Mouse (Mus musculus) CD4-positive, CD25-positive, alpha-beta regulatory T cell, adult 2 months (primary cell): ENCODE results near the gene Ttyh3.

ENCODE experiments used
- DNase-seq: peaks from one replicate; pipeline ENCODE4 v3.0.0-alpha.2; 2012; ENCODE audit warnings: low read depth, low spot score

The Ttyh3 gene

GRCm38 (mm10) chr5:140579771-140580170 lies 69.1 kb downstream of the Ttyh3 start:
- DNase-seq, result no peak

- no peak for DNase-seq
Observed at GRCm38 (mm10) chr5:140579221-140579620, 69.6 kb downstream of the Ttyh3 start.

DNA sequence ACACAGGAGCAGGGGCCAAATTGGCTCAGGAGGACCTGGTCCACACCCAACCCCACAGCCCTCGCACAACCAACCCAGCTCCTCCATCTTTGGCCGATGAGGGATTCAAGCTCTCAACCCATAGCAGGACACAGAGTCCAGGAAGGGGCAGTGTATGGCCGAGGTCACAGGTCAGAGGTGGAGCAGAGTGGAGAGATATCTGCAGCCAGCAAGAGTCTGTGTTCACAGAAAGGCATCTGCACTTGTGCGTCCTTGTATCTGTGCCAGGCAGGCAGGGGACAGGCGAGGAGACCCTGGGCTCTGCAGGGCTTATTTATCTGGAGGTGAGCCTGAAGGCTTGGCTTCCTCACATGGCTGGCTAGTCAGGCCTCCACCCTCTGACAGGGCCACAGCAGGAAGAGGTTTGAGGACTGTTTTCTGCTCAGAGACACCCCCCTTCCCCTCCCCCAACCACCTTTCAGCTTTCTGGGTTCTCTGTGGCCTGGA lies 73.4 kb downstream of the Ttyh3 start:
- peak; percentile 81 for DNase-seq

GRCm38 (mm10) chr5:140572611-140573010 lies 76.2 kb downstream of the Ttyh3 start:
- no peak for DNase-seq

DNA sequence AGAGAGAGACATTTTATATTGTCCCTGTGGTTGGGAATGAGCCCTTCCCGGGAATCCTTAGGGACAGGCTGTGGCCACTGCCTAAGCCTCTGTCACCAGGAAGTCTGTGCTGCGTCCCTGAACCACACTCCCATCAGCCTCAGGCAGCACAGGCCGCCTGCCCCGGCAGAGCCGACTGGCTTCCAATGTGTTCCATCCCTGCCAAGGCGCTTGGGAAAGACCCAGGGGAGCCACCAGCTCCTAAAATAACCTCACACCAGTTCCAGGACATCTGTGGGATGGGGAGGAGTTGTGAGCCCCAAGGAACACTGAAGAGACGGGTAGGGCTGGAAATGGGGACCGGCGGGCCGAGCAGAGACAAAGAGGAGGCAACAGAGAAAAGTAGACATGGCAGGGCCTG lies 77.2 kb downstream of the Ttyh3 start:
- no peak for DNase-seq

DNA sequence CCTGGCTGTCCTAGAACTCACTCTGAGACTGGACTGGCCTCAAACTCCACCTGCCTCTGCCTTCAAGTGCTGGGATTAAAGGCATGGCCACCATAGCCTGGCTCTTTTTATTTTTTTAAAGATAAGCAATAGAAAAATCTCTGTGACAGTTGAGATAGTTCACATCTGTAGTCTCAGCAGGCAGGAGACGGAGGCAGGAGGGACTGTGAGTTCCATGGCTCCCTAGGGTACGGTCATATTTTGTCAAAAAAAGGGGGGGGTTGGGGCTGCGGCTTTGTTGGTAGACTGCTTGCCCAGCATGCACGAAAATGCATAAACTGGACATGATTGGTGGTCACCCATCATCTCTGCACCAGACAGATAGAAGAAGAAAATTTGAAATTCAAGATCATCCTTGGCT lies 77.6 kb downstream of the Ttyh3 start:
- no peak for DNase-seq
